Mouse (Mus musculus): ENCODE data around the gene Tenm4.

Tenm4 gene

DNA sequence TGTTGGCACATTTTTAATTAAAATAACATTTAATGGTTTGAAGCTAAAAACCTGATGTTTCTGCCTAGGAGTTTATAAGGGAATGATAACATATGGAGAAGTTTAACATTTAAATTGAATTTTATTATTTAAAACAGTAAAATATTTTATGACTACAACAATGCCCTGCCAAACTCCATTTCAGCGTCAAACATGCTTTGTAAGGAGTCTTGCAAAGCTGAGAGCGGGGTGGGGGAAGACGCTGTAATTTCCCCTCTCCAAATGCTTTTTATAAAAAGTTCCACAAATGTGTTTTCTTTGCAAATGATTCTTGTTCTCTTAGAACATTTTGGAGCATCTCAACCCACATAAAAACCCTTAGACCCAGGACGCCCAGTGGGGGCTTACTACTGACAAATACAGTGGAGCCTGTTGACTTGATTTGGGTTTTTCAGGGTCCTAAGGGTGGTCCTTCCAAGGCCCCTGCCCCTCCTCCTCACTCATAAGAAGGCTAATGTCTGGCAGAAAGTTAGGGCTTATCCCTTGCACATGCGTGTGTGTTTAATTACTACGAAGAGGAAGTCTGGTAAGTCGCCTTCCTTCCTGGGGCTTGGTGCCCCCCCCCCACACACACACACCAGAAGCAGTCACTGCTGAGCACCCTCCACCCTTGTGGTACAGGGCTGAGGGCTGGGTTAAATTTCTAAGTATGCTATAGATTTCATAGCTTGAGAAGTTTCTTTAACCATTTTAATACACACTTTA is 563.4 kb downstream of the Tenm4 start:
- DNase-seq (ENCODE audit: low spot score in 2 of 2), result no peak

DNA sequence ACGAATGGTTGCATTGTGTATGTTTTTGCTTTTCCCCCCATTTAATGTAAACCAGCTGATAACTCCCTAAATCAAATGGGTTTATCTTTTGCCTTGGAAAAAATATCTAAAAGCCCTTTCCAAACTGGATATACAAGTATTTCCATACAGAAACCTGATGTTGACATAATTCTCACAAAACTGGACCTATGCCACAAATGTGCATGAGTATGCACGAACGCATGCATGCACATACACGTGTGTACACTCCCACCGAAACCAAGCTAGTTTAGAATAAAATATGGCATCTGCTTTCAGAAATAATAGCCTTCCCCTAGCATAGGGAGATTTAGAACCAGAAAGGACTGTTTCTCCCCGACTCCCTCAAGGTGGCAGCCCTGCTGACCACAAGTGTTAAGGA is 569.6 kb downstream of the Tenm4 start:
- no peak for DNase-seq (ENCODE audit: low spot score in 2 of 2)

DNA sequence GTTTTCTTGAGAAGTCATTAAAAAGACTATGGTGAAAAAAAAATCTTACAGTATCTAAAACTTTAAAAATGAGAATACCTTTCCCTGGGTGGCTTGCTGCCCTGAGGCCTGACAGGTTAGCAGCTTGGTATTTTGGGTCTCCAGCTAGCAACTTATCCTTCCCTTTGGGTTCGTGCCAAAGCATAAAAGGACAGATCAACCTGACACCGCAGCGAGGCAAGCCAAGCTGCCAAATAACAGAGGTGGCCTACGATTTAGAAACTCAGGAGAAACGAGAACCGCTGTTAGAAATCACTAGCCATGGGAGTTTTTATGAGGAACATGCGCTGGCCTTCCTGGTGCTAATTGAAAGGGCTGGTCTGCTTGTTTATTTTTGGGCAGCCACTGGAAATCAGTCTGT is 571.2 kb downstream of the Tenm4 start:
- DNase-seq (ENCODE audit: low spot score in 2 of 2), result no peak

- DNase-seq (ENCODE audit: low spot score in 2 of 2), result no peak
These were observed 574.9 kb downstream of the Tenm4 start for GRCm38 (mm10) chr7:96745956-96746355.

GRCm38 (mm10) chr7:96746706-96747105 is 575.7 kb downstream of the Tenm4 start:
- DNase-seq (ENCODE audit: low spot score in 2 of 2), result no peak

DNA sequence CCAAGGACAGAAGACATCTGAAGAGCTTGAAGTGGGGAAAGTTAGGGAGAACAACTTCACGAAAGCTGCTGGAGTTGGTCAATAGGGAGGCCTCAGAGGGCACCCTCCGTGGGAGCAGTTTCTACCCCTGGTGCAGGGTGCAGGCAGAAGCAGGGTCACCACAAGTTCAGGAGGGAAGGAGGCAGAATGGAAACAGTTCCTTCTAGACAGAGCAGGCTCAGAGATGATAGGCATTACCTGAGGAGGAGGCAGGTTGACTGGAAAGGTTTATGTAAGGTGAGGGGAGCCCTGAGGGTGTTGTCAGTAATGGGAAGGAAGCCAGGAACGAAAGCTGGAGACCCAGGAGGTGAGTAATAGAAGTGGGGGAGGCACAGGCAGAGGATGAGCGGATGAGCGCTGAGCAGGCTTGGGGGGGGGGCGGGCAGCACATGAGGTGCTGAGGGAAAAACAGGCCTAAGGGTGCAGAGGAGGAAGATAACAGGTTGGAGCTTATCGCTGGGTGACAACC is 577.5 kb downstream of the Tenm4 start:
- no peak for DNase-seq (ENCODE audit: low spot score in 2 of 2)

GRCm38 (mm10) chr7:96749753-96750152 is 578.7 kb downstream of the Tenm4 start:
- no peak for DNase-seq (ENCODE audit: low spot score in 2 of 2)

DNA sequence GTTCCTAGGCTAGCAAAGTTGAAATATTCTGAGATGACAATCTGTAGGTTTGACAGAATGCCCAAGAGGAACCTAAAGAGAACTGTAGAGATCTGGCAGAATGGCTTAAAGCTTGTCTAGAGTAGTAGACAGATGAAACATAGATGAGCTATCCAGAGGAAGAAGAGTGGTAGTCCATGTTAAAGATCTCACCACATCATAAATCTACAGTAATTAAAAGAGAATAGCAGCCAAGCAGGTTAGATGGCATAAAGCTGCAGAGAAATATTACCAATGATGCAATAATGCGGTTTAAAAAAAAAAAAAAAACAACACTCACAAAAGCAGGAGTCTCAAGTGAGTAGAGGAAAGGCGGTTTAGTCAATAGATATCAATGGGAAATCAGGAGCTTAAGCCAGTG is 580.2 kb downstream of the Tenm4 start:
- DNase-seq (ENCODE audit: low spot score in 2 of 2), result no peak

DNA sequence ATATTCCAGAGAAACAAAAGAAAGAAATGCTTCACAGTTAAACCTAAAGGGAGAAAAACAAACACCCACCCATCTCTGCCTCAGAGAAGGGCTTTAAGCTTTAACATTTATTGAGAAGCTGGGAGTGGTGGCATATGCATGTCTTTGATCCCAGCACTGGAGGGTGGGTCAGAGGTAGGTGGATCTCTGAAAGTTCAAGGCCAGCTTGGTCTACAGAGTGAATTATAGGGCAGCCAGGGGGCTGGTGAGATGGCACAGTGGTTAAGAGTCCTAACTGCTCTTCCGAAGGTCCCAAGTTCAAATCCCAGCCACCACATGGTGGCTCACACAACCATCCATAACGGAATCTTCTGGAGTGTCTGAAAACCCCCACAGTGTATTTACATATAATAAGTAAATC is 581.7 kb downstream of the Tenm4 start:
- DNase-seq (ENCODE audit: low spot score in 2 of 2), result no peak

DNA sequence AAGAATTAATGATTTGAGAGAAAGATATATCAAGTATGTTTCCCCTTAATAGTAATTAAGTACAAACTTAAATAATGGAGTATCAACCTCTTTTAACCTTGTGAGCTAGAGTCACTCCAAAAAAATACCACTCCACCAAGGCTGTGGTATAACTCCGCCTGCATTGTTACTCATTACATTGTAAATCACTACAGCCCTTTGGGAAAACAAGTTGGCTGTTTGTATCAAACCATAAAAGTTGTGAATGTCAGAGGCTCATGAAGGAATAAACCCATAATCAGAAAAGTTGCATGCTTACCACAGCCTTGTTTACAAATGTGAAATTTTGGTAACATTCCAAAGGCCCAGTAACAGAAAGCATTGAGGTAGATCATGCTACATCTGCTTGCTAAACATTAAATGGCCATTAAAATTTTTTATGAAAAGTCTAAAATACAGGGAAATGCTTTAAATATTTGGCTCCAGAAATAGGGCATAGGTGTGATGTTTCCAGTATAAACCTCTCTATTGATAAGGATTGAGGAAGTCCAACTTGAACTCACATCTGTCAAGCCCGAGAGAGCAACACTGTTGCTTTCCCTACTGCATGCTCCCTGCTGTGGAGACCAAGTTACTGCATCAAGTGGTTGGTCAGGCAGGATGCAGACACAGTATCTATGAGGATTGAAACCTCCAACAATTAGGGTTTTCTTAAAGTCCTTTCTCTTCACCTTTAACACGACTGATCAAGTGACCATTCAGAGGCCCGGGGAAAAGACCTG is 582.5 kb downstream of the Tenm4 start:
- DNase-seq (ENCODE audit: low spot score in 2 of 2), result no peak

DNA sequence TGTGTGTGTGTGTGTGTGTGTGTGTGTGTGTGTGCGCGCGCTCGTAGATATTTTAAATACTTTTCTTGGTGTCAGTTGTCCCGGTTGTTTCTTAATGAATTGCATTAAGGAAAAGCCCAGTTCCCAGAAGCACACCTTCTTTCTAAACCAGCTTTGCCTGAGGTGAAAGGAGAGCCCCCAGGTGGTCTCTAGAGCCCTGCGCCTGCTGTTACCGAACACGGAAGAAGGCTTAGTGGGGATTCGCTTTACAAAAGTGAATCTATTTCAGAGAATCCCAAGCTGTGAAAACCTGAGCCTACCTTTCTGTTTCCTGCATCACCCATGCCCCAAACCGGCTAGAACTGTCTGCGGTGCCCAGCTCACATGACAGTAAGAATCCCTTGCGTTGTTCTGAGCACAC is 583.1 kb downstream of the Tenm4 start:
- no peak for DNase-seq (ENCODE audit: low spot score in 2 of 2)

GRCm38 (mm10) chr7:96755459-96756094 is 584.5 kb downstream of the Tenm4 start:
- no peak for DNase-seq (ENCODE audit: low spot score in 2 of 2)

DNA sequence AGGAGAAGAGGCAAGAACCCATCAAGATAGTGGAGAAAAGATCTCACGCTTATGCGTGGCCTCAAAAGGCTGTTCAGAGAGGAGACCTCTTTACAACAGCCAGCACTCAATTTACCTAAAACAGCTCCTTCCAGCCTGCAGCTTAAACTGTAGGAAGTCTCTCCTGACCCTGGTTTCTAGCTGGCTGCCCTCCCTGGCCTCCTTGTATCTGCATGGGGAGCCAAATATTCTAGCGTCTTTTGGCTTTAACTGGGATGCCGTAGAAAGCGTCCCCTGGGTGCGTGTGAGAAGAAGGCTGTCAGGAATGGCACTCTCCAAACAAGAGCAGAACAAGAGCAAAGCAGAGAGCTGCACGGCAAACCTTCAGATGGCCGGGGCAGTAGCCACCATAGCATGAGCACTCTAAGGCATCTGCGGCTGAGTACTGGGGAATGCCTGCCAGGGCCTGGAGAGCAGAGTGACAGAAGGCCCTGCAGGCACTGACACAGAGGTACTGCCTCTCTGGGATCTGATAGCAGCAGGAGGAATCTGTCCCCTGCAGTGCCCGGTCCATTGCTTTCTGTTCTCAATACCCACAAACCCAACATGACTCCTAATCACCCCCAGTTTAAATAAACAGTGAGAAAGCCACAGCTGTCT is 585.2 kb downstream of the Tenm4 start:
- DNase-seq (ENCODE audit: low spot score in 2 of 2), result no peak

- no peak for DNase-seq (ENCODE audit: low spot score in 2 of 2)
These were observed 586.0 kb downstream of the Tenm4 start for GRCm38 (mm10) chr7:96757067-96757466.

GRCm38 (mm10) chr7:96760208-96760607 is 589.2 kb downstream of the Tenm4 start:
- no peak for DNase-seq (ENCODE audit: low spot score in 2 of 2)

- no peak for DNase-seq (ENCODE audit: low spot score in 2 of 2)
These were observed 590.1 kb downstream of the Tenm4 start for GRCm38 (mm10) chr7:96761151-96761550.

DNA sequence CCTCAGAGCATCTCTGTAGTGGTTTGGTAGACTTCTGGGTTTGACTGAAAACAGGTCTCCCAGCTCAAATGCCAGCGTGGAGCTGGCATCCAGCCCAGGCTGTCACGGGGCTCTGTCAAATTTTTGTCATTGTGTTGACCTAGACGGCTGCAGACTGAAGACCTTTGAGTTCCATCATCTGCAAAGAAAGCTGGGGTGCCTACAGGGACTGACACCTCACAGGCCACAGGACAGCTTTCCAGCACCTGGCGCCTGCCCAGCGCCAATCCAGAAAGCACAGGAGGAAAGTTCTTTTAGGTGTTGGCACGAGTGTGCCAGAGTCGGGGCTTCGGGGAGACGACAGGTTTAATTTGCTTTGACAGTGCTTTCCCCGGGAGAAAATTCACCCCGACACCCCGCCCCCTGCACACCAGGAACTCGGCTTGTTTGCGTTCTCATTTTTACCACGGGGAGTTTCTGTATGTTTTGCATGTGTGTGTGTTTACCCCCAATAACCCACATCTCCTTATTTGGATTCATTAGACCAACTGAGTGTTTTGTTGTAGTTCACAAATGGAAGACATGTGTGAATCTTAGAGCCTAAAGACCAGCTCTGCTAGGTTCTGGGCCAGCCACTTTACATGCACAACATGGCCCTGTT is 594.4 kb downstream of the Tenm4 start:
- DNase-seq (ENCODE audit: low spot score in 2 of 2), result no peak

GRCm38 (mm10) chr7:96767090-96767489 is 596.0 kb downstream of the Tenm4 start:
- DNase-seq (ENCODE audit: low spot score in 2 of 2), result no peak

DNA sequence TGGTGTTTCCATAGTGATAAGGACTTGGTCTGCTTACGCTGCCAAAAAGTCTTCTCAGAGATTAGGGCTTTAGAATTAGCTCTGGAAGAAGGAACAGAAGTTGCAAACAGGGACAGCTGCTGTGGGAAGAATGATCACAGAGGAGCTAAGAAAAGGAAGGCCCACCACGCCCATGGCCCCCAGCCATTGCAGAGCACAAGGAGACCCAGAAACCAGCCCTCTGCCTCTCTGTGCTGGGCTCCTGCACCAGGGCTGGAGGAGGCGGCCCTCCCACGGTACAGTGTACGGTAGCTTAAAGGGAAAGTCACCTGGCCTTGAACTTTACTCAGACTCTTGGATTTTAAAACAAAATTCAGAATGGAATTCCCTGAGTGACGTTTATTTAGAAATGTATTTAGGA is 597.7 kb downstream of the Tenm4 start:
- DNase-seq (ENCODE audit: low spot score in 2 of 2), result no peak

- DNase-seq (ENCODE audit: low spot score in 2 of 2), result no peak
These were observed 598.7 kb downstream of the Tenm4 start for GRCm38 (mm10) chr7:96769784-96770183.

DNA sequence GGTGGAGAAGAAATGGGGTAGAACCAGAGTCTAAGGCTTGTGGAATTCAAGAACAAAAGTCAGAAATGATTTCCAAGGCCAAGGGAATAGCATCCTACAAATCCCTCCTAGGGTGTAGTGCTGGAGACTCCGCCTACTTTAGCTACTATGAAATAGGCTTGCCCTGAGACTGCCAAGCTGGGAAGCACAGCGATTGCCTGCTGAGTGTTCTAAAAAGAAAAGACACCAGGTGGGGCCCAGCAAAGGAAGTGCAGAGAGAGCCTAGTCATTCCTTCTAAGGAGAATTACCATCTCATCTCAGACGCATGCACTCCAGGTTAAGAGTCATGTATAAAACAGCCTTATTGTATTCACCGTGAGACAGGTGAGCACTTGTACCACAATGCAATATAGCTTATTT is 601.9 kb downstream of the Tenm4 start:
- DNase-seq (ENCODE audit: low spot score in 2 of 2), result no peak

All from urinary bladder, postnatal 36 days (tissue).